9 mouse cellular contexts compared by ENCODE assay signal in genomic region chr4:106617056-106617455, GRCm38 (mm10). TPM values are rescaled to one million over a fixed set of nuclear protein-coding genes. Genes with fewer than 3 reads are reported as not detected.
DNase-seq lines count a peak whose midpoint lies in the region; ATAC-seq and TF ChIP-seq lines count a peak whose summit lies in the region.
"Had no signal": no experiment of that assay in that cellular context is flagged by ENCODE, and none has a peak within 500 bp of the region (broad histone marks: within the 10 kb centered on the region; RNA-seq: fewer than 3 reads in every experiment).

TSS of gene Lexm (minus strand) at chr4:106617241.

- under 1% methylated on average over 19 of the region's 19 CpGs for WGBS in heart, embryonic 13.5 days
- WGBS in forebrain, postnatal 0 days = 5% methylated on average over 15 of the region's 19 CpGs
- WGBS in liver, embryonic 16.5 days (ENCODE audit: insufficient replicate concordance) = 3% methylated on average over 19 of the region's 19 CpGs

- H3K4me3 ChIP-seq in heart, embryonic 13.5 days = peak within 1 kb of the TSS; percentile 30
- peak within 1 kb of the TSS; percentile 64 to 67 for H3K4me3 ChIP-seq in MEL (ENCODE audit: control insufficient read depth in 1 of 2, insufficient read depth in 1 of 2, low read depth in 2 of 2, low read length in 2 of 2)
- H3K4me3 ChIP-seq in forebrain, postnatal 0 days (ENCODE audit: low read depth, low read length) = peak within 1 kb of the TSS; percentile 16
- no peak within 1 kb of the TSS for H3K4me3 ChIP-seq in liver, embryonic 16.5 days (ENCODE audit: low read depth, low read length)

- peak within 1 kb of the TSS; percentile 28; the same call in 1 of the 2 replicates for H3K9ac ChIP-seq in heart, embryonic 13.5 days
- H3K9ac ChIP-seq in MEL (ENCODE audit: control insufficient read depth, low read depth, low read length, poor library complexity, severe bottlenecking) = peak within 1 kb of the TSS; percentile 77
- H3K9ac ChIP-seq in forebrain, postnatal 0 days = peak within 1 kb of the TSS; percentile 31
- H3K9ac ChIP-seq in liver, embryonic 16.5 days (ENCODE audit: low read depth, low read length) = no peak within 1 kb of the TSS

- peak in 1 of 2 experiments; percentile 16; a peak in 1 of 4 replicates for TF ChIP-seq EP300 in MEL (IDR thresholded peaks at IDR 0.05; ENCODE audit: low read depth in 1 of 2, low read length in 2 of 2)

- H3K27ac ChIP-seq in heart, embryonic 13.5 days (replicated peaks) = 0 out of 2 replicates have a peak within 1 kb of the TSS, but pooled peaks have one; percentile 42
- peak within 1 kb of the TSS; percentile 66 for H3K27ac ChIP-seq in MEL (ENCODE audit: control insufficient read depth, low read depth, low read length)
- H3K27ac ChIP-seq in forebrain, postnatal 0 days (ENCODE audit: low read depth, low read length) = no peak within 1 kb of the TSS
- H3K27ac ChIP-seq in liver, embryonic 16.5 days (ENCODE audit: low read length) = no peak within 1 kb of the TSS

- H3K27me3 ChIP-seq in heart, embryonic 13.5 days (replicated peaks) = peaks cover 74% of the 10 kb centered on the region
- no peaks in the 10 kb centered on the region for H3K27me3 ChIP-seq in MEL (ENCODE audit: control insufficient read depth in 1 of 2, insufficient read depth in 2 of 2, low read length in 2 of 2)
- H3K27me3 ChIP-seq in forebrain, postnatal 0 days (ENCODE audit: insufficient read depth, low read length) = no peaks in the 10 kb centered on the region; the same call in 1 of the 2 replicates
- peaks cover 26% of the 10 kb centered on the region for H3K27me3 ChIP-seq in liver, embryonic 16.5 days (ENCODE audit: control insufficient read depth, insufficient read depth, low read depth, low read length)
- H3K27me3 ChIP-seq: Patski had no signal

- H3K79me2 ChIP-seq in MEL (ENCODE audit: control insufficient read depth, insufficient read depth, low read length, poor library complexity) = peaks cover 10% of the 10 kb centered on the region

- no peaks in the 10 kb centered on the region for H3K9me3 ChIP-seq in heart, embryonic 13.5 days
- no peaks in the 10 kb centered on the region for H3K9me3 ChIP-seq in MEL (replicated peaks; ENCODE audit: insufficient read depth, low read length)
- H3K9me3 ChIP-seq in forebrain, postnatal 0 days (ENCODE audit: low read length) = no peaks in the 10 kb centered on the region
- no peaks in the 10 kb centered on the region for H3K9me3 ChIP-seq in liver, embryonic 16.5 days (replicated peaks; ENCODE audit: control insufficient read depth, low read length)

- peak within 1 kb of the TSS; percentile 61 for H3K4me2 ChIP-seq in heart, embryonic 13.5 days
- peak within 1 kb of the TSS; percentile 50 for H3K4me2 ChIP-seq in forebrain, postnatal 0 days (ENCODE audit: low read depth)
- H3K4me2 ChIP-seq in liver, embryonic 16.5 days (ENCODE audit: low read depth, low read length) = peak within 1 kb of the TSS; percentile 8; the same call in 1 of the 2 replicates

- H3K36me3 ChIP-seq in heart, embryonic 13.5 days = no peaks in the 10 kb centered on the region
- H3K36me3 ChIP-seq in MEL (ENCODE audit: control insufficient read depth in 1 of 2, insufficient read depth in 2 of 2, low read length in 2 of 2) = peaks cover 0 to 4% of the 10 kb centered on the region in 2 experiments; a peak in 2 of 4 replicates
- no peaks in the 10 kb centered on the region for H3K36me3 ChIP-seq in forebrain, postnatal 0 days (ENCODE audit: insufficient read depth)
- no peaks in the 10 kb centered on the region for H3K36me3 ChIP-seq in liver, embryonic 16.5 days (ENCODE audit: control insufficient read depth, insufficient read depth)

- peaks cover 5% of the 10 kb centered on the region for H3K4me1 ChIP-seq in heart, embryonic 13.5 days
- H3K4me1 ChIP-seq in MEL (ENCODE audit: control insufficient read depth in 1 of 2, insufficient read depth in 2 of 2, low read length in 2 of 2) = peaks cover 0 to 7% of the 10 kb centered on the region in 2 experiments; a peak in 1 of 4 replicates
- 0 out of 2 replicates have a peak, but pooled peaks cover 6% of the 10 kb centered on the region for H3K4me1 ChIP-seq in forebrain, postnatal 0 days (ENCODE audit: insufficient read depth)
- peaks cover 28% of the 10 kb centered on the region for H3K4me1 ChIP-seq in liver, embryonic 16.5 days (ENCODE audit: control insufficient read depth, low read depth, low read length)

- no peak for DNase-seq in heart, adult 9 months (ENCODE audit: low spot score in 2 of 2)
- DNase-seq in MEL (ENCODE audit: low read depth, low spot score) = peak; percentile 80
- peak; percentile 20 for DNase-seq in forebrain, postnatal 0 days
- DNase-seq in thymus, postnatal 0 days (ENCODE audit: low spot score) = peak; percentile 20
- DNase-seq in gastrocnemius, postnatal 4 days (ENCODE audit: low spot score in 2 of 2) = no peak
- DNase-seq in layer of hippocampus, postnatal 25 days (ENCODE audit: extremely low spot score in 1 of 2, low spot score in 1 of 2) = no peak

- ATAC-seq in heart, embryonic 13.5 days (ENCODE audit: extremely low read depth, insufficient number of reproducible peaks, low FRiP score, low TSS enrichment) = peak; percentile 39
- ATAC-seq in forebrain, postnatal 0 days = peak; percentile 57; the same call in 1 of the 2 replicates
- 0 out of 2 replicates have a peak, but pooled peaks have one; percentile 14 for ATAC-seq in liver, embryonic 16.5 days (ENCODE audit: low read depth)
- ATAC-seq: Patski had no signal

- no peak for TF ChIP-seq RAD21 in MEL (IDR thresholded peaks at IDR 0.05; ENCODE audit: low read depth, low read length)

- no peak for TF ChIP-seq CTCF in MEL (IDR thresholded peaks at IDR 0.05 in 2 of 3, conservative IDR thresholded peaks at IDR 0.05 in 1 of 3; ENCODE audit: control insufficient read depth in 1 of 3, insufficient read depth in 1 of 3, low read depth in 2 of 3, low read length in 3 of 3, poor library complexity in 1 of 3, severe bottlenecking in 1 of 3)
- TF ChIP-seq CTCF in forebrain, postnatal 0 days (IDR thresholded peaks at IDR 0.05; ENCODE audit: low read depth) = no peak

- no peak for TF ChIP-seq POLR2A in MEL (IDR thresholded peaks at IDR 0.05; ENCODE audit: control insufficient read depth in 1 of 2, insufficient read depth in 1 of 2, low read depth in 1 of 2, low read length in 2 of 2, poor library complexity in 1 of 2)

TF ChIP-seq in MEL, 35 proteins besides CTCF, POLR2A, EP300 and RAD21:
- TF ChIP-seq MXI1 (IDR thresholded peaks at IDR 0.05; ENCODE audit: low read depth, low read length) = peak; percentile 100
- peak; percentile 98 for TF ChIP-seq MAX (IDR thresholded peaks at IDR 0.05; ENCODE audit: low read length)
- TF ChIP-seq GABPA (IDR thresholded peaks at IDR 0.05; ENCODE audit: low read depth, low read length) = peak; percentile 45; the same call in 1 of the 2 replicates
- no peak for TF ChIP-seq MAFK (IDR thresholded peaks at IDR 0.05; ENCODE audit: borderline replicate concordance, low read depth, low read length)
- 0 out of 2 replicates have a peak, but pooled peaks have one; percentile 27 for TF ChIP-seq ETS1 (IDR thresholded peaks at IDR 0.05; ENCODE audit: low read depth, low read length)
- peak; percentile 49; the same call in 1 of the 2 replicates for TF ChIP-seq USF1 (IDR thresholded peaks at IDR 0.05; ENCODE audit: low read depth, low read length)
- TF ChIP-seq SIN3A (IDR thresholded peaks at IDR 0.05; ENCODE audit: low read length) = peak; percentile 100
- TF ChIP-seq RCOR1 (IDR thresholded peaks at IDR 0.05; ENCODE audit: low read depth, low read length) = no peak
- peak; percentile 84; the same call in 1 of the 2 replicates for TF ChIP-seq MYC (IDR thresholded peaks at IDR 0.05; ENCODE audit: low read depth, low read length)
TF ChIP-seq in MEL: peak in this region for 7.

RNA-seq across cellular contexts. Expression of gene Lexm, which starts in this region (rescaled TPM):
- 0.50 and 0.52 TPM in 2 replicates for polyA plus RNA-seq in heart, embryonic 13.5 days (2015; fragmentation: Nextera tagmentation; extraction: Ambion mirVana)
- 6.1 and 6.7 TPM in 2 replicates for total RNA-seq in MEL (2012; rRNA removed)
- polyA plus RNA-seq in MEL (2012; ENCODE audit: insufficient read depth in 1 of 2, insufficient read length in 2 of 2, low read depth in 1 of 2, low replicate concordance in 2 of 2, missing spikeins in 1 of 2) = 10 to 100 TPM in 1 of 2 experiments, not detected in 1; 17.5 TPM
- not detected in 2 replicates for total RNA-seq in forebrain, postnatal 0 days (2014; rRNA removed)
- 0.09 TPM in 1 of 2 replicates, not detected in the other for polyA plus RNA-seq in forebrain, postnatal 0 days (2015; fragmentation: Nextera tagmentation; extraction: Ambion mirVana)
- not detected in 2 replicates for polyA plus RNA-seq in liver, embryonic 16.5 days (2015; fragmentation: Nextera tagmentation; extraction: Ambion mirVana)
- polyA plus RNA-seq in thymus, postnatal 0 days (2015; fragmentation: Nextera tagmentation; extraction: Ambion mirVana) = 0.15 TPM in 1 of 2 replicates, not detected in the other
- total RNA-seq in gastrocnemius, postnatal 4 days (2021) = not detected
- not detected for total RNA-seq in layer of hippocampus, postnatal 25 days (2021)
- polyA plus RNA-seq: Patski had no signal

Comparison
In these comparisons a context has a peak if more than half of its experiments do, and no peak if none do; other contexts are left out.
1. Peak in ATAC-seq, H3K4me3 ChIP-seq, H3K27ac ChIP-seq, H3K9ac ChIP-seq and H3K4me2 ChIP-seq in heart, embryonic 13.5 days; RNA of the gene not detected or under 1 TPM.
2. Peak in DNase-seq, ATAC-seq, H3K4me3 ChIP-seq, H3K9ac ChIP-seq and H3K4me2 ChIP-seq in forebrain, postnatal 0 days; RNA of the gene not detected or under 1 TPM.
3. Peak in ATAC-seq and H3K4me2 ChIP-seq in liver, embryonic 16.5 days; RNA of the gene not detected or under 1 TPM.
4. Peak in DNase-seq in thymus, postnatal 0 days; RNA of the gene not detected or under 1 TPM.
5. H3K4me2 ChIP-seq: peak in every context shown above with its lines; median percentile 61 in heart, embryonic 13.5 days; 50 in forebrain, postnatal 0 days; 8 in liver, embryonic 16.5 days.